Mouse (Mus musculus): ENCODE results near the gene Ppp2ca. TPM values are rescaled to one million over a fixed set of nuclear protein-coding genes. Genes with fewer than 3 reads are reported as not detected.

Ppp2ca gene
- polyA plus RNA-seq, 1 experiment from 2014 or later: 42.1 TPM

DNA sequence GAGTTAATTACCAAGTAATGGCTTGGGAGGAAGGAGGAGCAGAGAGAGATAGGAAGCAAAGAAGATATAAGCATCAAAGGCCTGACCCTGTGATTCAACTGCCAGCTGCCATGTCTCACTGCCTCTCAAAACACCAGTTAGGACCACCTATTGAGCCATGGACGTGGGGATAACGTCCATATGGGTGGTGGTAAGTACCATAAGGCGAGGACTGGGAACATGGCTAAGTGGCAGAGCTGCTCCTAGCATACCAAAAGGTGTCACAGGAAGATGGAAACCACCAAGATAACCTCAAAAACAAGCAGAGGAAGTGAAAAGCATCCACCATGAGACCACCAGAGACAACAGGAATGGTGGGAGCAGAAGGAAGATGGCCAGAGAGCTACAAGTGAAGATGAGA lies 28.7 kb downstream of the Ppp2ca start:
- no peaks in the 10 kb centered on the region for H3K9me3 ChIP-seq (ENCODE audit: low read length)
- no peaks in the 10 kb centered on the region for H3K27me3 ChIP-seq (replicated peaks; ENCODE audit: insufficient read depth, low read length)
- H3K27ac ChIP-seq (ENCODE audit: low read length): no peak overlapping the region
- H3K9ac ChIP-seq (replicated peaks; ENCODE audit: low read depth): no peak overlapping the region
- no peak overlapping the region for H3K4me3 ChIP-seq (ENCODE audit: low read depth, low read length)
- H3K4me2 ChIP-seq (replicated peaks; ENCODE audit: low read depth, low read length): no peak overlapping the region
- DNase-seq (ENCODE audit: low spot score) (no peak), ATAC-seq (no peak)
- TF ChIP-seq CTCF (IDR thresholded peaks at IDR 0.05) (no peak), EP300 (IDR thresholded peaks at IDR 0.05) (no peak)
- 59% methylated on average over 3 of the region's 3 CpGs for WGBS
- H3K4me1 ChIP-seq (ENCODE audit: insufficient read depth, low read depth, low read length): no peaks in the 10 kb centered on the region
- peaks cover 5% of the 10 kb centered on the region; the same call in 1 of the 2 replicates for H3K36me3 ChIP-seq (ENCODE audit: insufficient read depth, low read length)

DNA sequence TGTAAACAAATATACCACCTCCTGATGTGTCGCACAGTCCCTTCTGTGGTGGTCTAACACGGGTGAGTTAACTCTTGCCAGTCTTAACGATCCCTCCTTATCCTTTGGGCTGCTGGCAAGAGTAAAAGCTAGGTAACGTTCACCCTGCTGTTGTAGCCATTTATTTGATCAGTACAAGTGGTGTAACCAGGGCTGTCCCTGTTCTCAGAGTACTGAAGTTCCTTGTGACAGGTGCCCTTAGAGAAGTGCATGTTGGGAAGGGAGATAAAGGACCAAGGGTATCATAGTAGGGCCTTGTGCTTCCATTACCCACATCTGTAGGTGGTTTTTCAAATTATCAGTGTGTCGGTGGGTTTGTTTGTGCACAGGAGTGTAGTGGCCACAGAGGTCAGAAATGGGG lies 29.3 kb downstream of the Ppp2ca start:
- DNase-seq (ENCODE audit: low spot score): no peak
- no peak overlapping the region for H3K27ac ChIP-seq (ENCODE audit: low read length)
- TF ChIP-seq EP300 (IDR thresholded peaks at IDR 0.05) (no peak), CTCF (IDR thresholded peaks at IDR 0.05) (no peak)
- 49% methylated on average over 5 of the region's 5 CpGs for WGBS
- H3K9ac ChIP-seq (replicated peaks; ENCODE audit: low read depth): no peak overlapping the region
- no peaks in the 10 kb centered on the region for H3K27me3 ChIP-seq (replicated peaks; ENCODE audit: insufficient read depth, low read length)
- no peak overlapping the region for H3K4me3 ChIP-seq (ENCODE audit: low read depth, low read length)
- no peaks in the 10 kb centered on the region for H3K9me3 ChIP-seq (ENCODE audit: low read length)
- no peaks in the 10 kb centered on the region; the same call in 1 of the 2 replicates for H3K36me3 ChIP-seq (ENCODE audit: insufficient read depth, low read length)
- no peaks in the 10 kb centered on the region for H3K4me1 ChIP-seq (ENCODE audit: insufficient read depth, low read depth, low read length)
- H3K4me2 ChIP-seq (replicated peaks; ENCODE audit: low read depth, low read length): no peak overlapping the region
- no peak for ATAC-seq

DNA sequence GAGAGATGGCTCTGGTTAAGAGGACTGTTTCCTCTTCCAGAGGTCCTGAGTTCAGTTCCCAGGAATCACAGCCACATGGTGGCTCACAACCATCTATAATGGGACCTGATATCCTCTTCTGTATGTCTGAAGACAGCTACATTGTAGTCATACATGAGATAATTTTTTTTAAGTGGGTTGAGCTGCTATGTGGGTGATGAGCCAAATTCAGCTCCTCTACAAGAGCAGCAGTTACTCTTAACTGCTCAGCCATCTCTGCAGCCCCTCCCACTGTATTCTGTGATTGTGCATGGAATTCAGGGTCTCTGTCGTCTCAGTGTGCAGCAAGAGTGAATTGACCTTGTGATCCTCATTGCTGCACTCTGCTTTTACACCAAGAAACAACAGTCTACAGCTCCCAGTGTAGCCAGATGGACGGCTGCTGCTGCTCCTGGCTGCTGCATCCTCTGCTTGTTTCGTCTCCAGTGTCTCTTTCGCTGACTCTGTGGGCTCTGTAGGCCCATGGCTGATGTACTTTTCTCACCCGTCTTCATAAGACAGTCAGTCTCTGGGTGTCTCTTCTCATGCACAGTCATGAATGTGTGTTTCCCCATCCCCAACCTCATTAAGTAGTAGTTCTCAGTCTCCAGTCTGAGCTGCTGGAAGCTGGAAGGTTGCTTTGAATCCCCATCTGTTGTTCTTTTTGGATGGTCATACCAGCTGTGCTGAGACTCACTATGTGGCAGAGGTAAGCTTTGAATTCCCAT lies 30.0 kb downstream of the Ppp2ca start:
- Histone ChIP-seq H3K9me3 (ENCODE audit: low read length) (no peaks in the 10 kb centered on the region), H3K4me2 (replicated peaks; ENCODE audit: low read depth, low read length) (no peak overlapping the region), H3K4me3 (ENCODE audit: low read depth, low read length) (no peak overlapping the region), H3K4me1 (ENCODE audit: insufficient read depth, low read depth, low read length) (no peaks in the 10 kb centered on the region), H3K27me3 (replicated peaks; ENCODE audit: insufficient read depth, low read length) (no peaks in the 10 kb centered on the region), H3K27ac (ENCODE audit: low read length) (0 out of 2 replicates have a peak overlapping the region, but pooled peaks have one; percentile 52), H3K36me3 (ENCODE audit: insufficient read depth, low read length) (no peaks in the 10 kb centered on the region; the same call in 1 of the 2 replicates), H3K9ac (replicated peaks; ENCODE audit: low read depth) (no peak overlapping the region)
- DNase-seq (ENCODE audit: low spot score) (no peak), ATAC-seq (no peak)
- TF ChIP-seq EP300 (IDR thresholded peaks at IDR 0.05) (no peak), CTCF (IDR thresholded peaks at IDR 0.05) (no peak)
- 67% methylated on average over 5 of the region's 5 CpGs for WGBS

DNA sequence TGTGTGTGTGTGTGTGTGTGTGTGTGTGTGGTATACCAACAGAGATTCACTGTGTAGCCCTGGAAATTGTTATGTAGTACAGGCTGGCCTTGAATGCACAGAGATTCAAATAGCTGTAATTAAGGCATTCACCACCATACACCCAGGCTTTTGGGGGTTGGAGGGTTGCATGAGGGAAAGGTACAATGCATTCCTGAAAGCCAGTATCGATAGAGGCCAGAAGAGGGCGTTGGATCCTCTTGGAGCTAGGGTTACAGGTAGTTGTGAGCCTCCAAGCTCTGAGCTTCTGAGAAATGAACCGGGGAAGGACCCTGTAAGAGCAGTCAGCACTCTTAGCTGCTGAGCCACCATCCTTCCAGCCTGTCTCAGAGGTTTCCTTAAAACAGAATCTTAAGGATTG lies 30.7 kb downstream of the Ppp2ca start:
- Histone ChIP-seq H3K9ac (replicated peaks; ENCODE audit: low read depth) (no peak overlapping the region), H3K27ac (ENCODE audit: low read length) (peak overlapping the region; percentile 52; the same call in 1 of the 2 replicates), H3K4me2 (replicated peaks; ENCODE audit: low read depth, low read length) (no peak overlapping the region), H3K27me3 (replicated peaks; ENCODE audit: insufficient read depth, low read length) (no peaks in the 10 kb centered on the region), H3K9me3 (ENCODE audit: low read length) (no peaks in the 10 kb centered on the region), H3K36me3 (ENCODE audit: insufficient read depth, low read length) (no peaks in the 10 kb centered on the region; the same call in 1 of the 2 replicates), H3K4me1 (ENCODE audit: insufficient read depth, low read depth, low read length) (no peaks in the 10 kb centered on the region), H3K4me3 (ENCODE audit: low read depth, low read length) (no peak overlapping the region)
- ATAC-seq (no peak; the same call in 1 of the 2 replicates), DNase-seq (ENCODE audit: low spot score) (no peak)
- 21% methylated on average over 3 of the region's 3 CpGs for WGBS
- no peak for TF ChIP-seq EP300 (IDR thresholded peaks at IDR 0.05)
- TF ChIP-seq CTCF (IDR thresholded peaks at IDR 0.05): peak; percentile 57

DNA sequence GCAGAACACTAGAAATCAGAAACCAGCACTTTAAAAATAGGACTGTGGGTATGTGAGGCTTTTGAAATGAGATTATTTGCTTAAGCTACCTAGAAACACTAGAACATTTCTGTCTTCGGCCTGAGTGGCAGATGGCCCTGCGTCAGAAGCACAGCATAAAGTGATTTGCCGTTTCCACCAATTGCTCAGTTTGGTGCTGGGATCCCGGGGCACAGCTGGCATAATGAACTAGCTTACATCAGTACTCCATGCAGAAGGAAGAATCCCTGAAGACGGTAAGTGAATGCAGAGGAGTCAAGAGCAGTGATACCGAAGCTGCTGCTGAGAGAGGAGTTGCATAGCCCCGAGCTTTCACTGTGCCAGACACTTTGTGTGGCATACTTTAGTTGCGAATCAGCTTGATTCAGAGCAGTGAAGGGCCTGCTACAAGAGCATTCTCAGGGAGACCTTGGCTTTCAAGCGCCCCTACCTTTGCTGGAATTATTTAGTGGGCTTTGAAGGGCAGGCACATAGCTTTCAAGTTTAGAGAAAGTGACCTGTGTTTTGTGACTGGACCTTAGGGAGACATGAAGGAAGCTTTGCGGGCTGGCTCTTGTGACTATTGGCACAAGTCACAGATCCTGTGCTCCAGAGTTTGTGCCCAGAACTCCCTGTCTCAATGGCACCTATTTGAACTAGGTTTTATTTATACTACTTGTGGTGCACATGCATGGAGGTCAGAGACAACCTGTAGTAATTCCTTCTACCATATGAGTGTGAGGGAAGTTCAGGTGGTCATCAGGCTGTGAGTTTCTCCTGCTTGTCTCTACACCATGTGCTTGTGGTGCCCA lies 31.4 kb downstream of the Ppp2ca start:
- Histone ChIP-seq H3K9me3 (ENCODE audit: low read length) (no peaks in the 10 kb centered on the region), H3K36me3 (ENCODE audit: insufficient read depth, low read length) (no peaks in the 10 kb centered on the region), H3K4me1 (ENCODE audit: insufficient read depth, low read depth, low read length) (no peaks in the 10 kb centered on the region), H3K9ac (replicated peaks; ENCODE audit: low read depth) (no peak overlapping the region), H3K4me3 (ENCODE audit: low read depth, low read length) (no peak overlapping the region), H3K27me3 (replicated peaks; ENCODE audit: insufficient read depth, low read length) (no peaks in the 10 kb centered on the region), H3K4me2 (replicated peaks; ENCODE audit: low read depth, low read length) (peak overlapping the region; percentile 35), H3K27ac (ENCODE audit: low read length) (peak overlapping the region; percentile 52)
- DNase-seq (ENCODE audit: low spot score) (peak; percentile 73), ATAC-seq (peak; percentile 82)
- TF ChIP-seq EP300 (IDR thresholded peaks at IDR 0.05): no peak
- TF ChIP-seq CTCF (IDR thresholded peaks at IDR 0.05): no peak
- WGBS: 48% methylated on average over 10 of the region's 10 CpGs

DNA sequence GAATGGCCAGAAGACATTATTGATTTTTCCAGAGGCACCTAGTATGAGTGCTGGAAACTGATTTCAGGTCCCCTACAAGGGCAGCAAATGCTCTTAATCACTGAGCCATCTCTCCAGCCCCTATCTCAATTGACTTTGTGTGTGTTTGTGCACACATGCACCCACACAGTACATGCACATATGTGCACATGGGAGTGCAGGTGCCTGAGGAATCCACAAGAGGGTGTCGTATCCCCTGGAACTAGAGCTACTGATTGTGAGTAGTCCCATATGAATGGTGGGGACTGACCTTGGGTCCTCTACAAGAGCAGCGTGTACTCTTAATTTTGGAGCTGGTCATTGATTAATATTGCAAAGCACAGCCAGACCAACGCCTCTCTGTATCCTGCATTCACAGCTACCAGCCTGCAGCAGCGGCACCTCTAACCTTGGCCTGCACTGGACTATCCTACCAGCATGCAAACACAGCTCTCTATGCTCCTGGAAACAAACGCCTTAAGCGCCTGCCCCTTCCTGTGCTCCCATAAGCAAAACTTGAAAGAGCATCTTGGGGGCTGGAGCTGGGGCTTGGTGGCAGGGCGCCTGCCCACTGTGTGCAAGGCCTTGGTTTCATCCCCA lies 32.1 kb downstream of the Ppp2ca start:
- Histone ChIP-seq H3K4me1 (ENCODE audit: insufficient read depth, low read depth, low read length) (no peaks in the 10 kb centered on the region), H3K4me3 (ENCODE audit: low read depth, low read length) (no peak overlapping the region), H3K9me3 (ENCODE audit: low read length) (no peaks in the 10 kb centered on the region), H3K4me2 (replicated peaks; ENCODE audit: low read depth, low read length) (no peak overlapping the region), H3K27me3 (replicated peaks; ENCODE audit: insufficient read depth, low read length) (no peaks in the 10 kb centered on the region), H3K36me3 (ENCODE audit: insufficient read depth, low read length) (no peaks in the 10 kb centered on the region), H3K27ac (ENCODE audit: low read length) (peak overlapping the region; percentile 52; the same call in 1 of the 2 replicates), H3K9ac (replicated peaks; ENCODE audit: low read depth) (no peak overlapping the region)
- DNase-seq (ENCODE audit: low spot score) (no peak), ATAC-seq (no peak)
- TF ChIP-seq EP300 (IDR thresholded peaks at IDR 0.05): no peak
- TF ChIP-seq CTCF (IDR thresholded peaks at IDR 0.05): peak; percentile 56
- 76% methylated on average over 7 of the region's 7 CpGs for WGBS
